24 mouse cellular contexts compared by ENCODE assay signal in the genomic region with DNA sequence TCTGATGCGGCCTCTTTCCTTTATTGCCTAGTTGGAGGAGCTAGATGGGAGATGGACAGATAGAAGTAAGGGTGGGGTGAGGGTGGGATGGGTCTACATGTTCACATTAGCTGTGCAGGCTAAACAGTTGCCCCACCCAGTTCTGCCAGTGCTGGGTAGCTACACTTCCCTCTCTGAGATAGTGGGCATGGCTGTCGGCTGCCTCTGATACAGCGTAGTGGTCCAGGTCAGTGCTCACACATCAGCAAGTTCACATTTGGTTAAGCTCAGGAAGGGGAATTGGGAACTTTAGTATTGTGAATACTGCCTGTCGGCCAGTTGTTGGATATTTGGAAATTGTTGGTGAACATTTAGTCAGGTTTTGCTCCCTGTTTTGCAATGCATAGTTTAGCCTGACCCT. TPM values are rescaled to one million over a fixed set of nuclear protein-coding genes. Genes with fewer than 3 reads are reported as not detected.
DNase-seq lines count a peak whose midpoint lies in the region; ATAC-seq lines count a peak whose summit lies in the region.
"Had no signal": no experiment of that assay in that cellular context is flagged by ENCODE, and none has a peak within 500 bp of the region (broad histone marks: within the 10 kb centered on the region; RNA-seq: fewer than 3 reads in every experiment).

No protein-coding gene starts in this region.

- H3K27ac ChIP-seq in liver, embryonic 13.5 days, result 0 out of 2 replicates have a peak overlapping the region, but pooled peaks have one; percentile 39
- no peak overlapping the region for H3K27ac ChIP-seq in forebrain, embryonic 15.5 days (replicated peaks)
- H3K27ac ChIP-seq: embryonic facial prominence, embryonic 15.5 days; forebrain, embryonic 12.5 days; hindbrain, embryonic 15.5 days; limb, embryonic 15.5 days; midbrain, embryonic 10.5 days; stomach, embryonic 15.5 days had no signal

- H3K36me3 ChIP-seq in liver, embryonic 13.5 days, result no peaks in the 10 kb centered on the region
- H3K36me3 ChIP-seq in forebrain, embryonic 15.5 days, result no peaks in the 10 kb centered on the region
- H3K36me3 ChIP-seq: embryonic facial prominence, embryonic 15.5 days; forebrain, embryonic 12.5 days; hindbrain, embryonic 15.5 days; limb, embryonic 15.5 days; midbrain, embryonic 10.5 days; stomach, embryonic 15.5 days had no signal

- peaks cover 26% of the 10 kb centered on the region for H3K4me1 ChIP-seq in liver, embryonic 13.5 days (replicated peaks)
- H3K4me1 ChIP-seq in forebrain, embryonic 15.5 days, result no peaks in the 10 kb centered on the region
- H3K4me1 ChIP-seq: embryonic facial prominence, embryonic 15.5 days; stomach, embryonic 15.5 days had no signal

- H3K4me2 ChIP-seq in liver, embryonic 13.5 days, result no peak overlapping the region
- H3K4me2 ChIP-seq in forebrain, embryonic 15.5 days (replicated peaks), result no peak overlapping the region
- H3K4me2 ChIP-seq: embryonic facial prominence, embryonic 15.5 days; forebrain, embryonic 12.5 days; heart, embryonic 11.5 days; hindbrain, embryonic 15.5 days; limb, embryonic 15.5 days; stomach, embryonic 15.5 days had no signal

- peak; percentile 89 for DNase-seq in heart, adult 11 months
- no peak for DNase-seq in heart, adult 9 months (ENCODE audit: low spot score in 2 of 2)
- DNase-seq in liver, embryonic 13.5 days, result peak; percentile 20
- DNase-seq in left cerebral cortex, adult 11 months (ENCODE audit: low spot score), result no peak
- DNase-seq in urinary bladder, postnatal 25 days (ENCODE audit: low spot score), result no peak
- DNase-seq: cerebellum, postnatal 10 days; gastrocnemius, postnatal 36 days; heart, postnatal 14 days; layer of hippocampus, postnatal 36 days; lung, postnatal 10 days; retina, postnatal 1 day; thymus, adult 18-20 months; thymus, postnatal 4 days had no signal

- H3K9ac ChIP-seq in liver, embryonic 13.5 days, result no peak overlapping the region
- no peak overlapping the region for H3K9ac ChIP-seq in forebrain, embryonic 15.5 days (replicated peaks)
- H3K9ac ChIP-seq: embryonic facial prominence, embryonic 15.5 days; forebrain, embryonic 12.5 days; hindbrain, embryonic 15.5 days; limb, embryonic 15.5 days; stomach, embryonic 15.5 days had no signal

- H3K4me3 ChIP-seq in liver, embryonic 13.5 days (replicated peaks), result no peak overlapping the region
- no peak overlapping the region for H3K4me3 ChIP-seq in forebrain, embryonic 15.5 days
- H3K4me3 ChIP-seq: embryonic facial prominence, embryonic 15.5 days; forebrain, embryonic 12.5 days; hindbrain, embryonic 15.5 days; limb, embryonic 15.5 days; midbrain, embryonic 10.5 days; stomach, embryonic 15.5 days had no signal

- ATAC-seq in erythroblast, adult 5-6 weeks (replicated peaks; ENCODE audit: low FRiP score, poor library complexity, severe bottlenecking), result peak; percentile 68
- ATAC-seq in liver, embryonic 13.5 days (ENCODE audit: low read depth), result peak; percentile 94
- peak; percentile 93 for ATAC-seq in megakaryocyte progenitor cell, adult 5-6 weeks (replicated peaks; ENCODE audit: poor library complexity)
- ATAC-seq in forebrain, embryonic 15.5 days (replicated peaks), result no peak
- ATAC-seq: intestine, embryonic 16.5 days had no signal

- H3K9me3 ChIP-seq in liver, embryonic 13.5 days (replicated peaks), result no peaks in the 10 kb centered on the region
- H3K9me3 ChIP-seq in forebrain, embryonic 15.5 days, result no peaks in the 10 kb centered on the region
- H3K9me3 ChIP-seq: embryonic facial prominence, embryonic 15.5 days; forebrain, embryonic 12.5 days; hindbrain, embryonic 15.5 days; limb, embryonic 15.5 days; midbrain, embryonic 10.5 days; stomach, embryonic 15.5 days had no signal

- 42% methylated on average over 4 of the region's 4 CpGs for WGBS in liver, embryonic 13.5 days (ENCODE audit: insufficient replicate concordance)
- 86% methylated on average over 4 of the region's 4 CpGs for whole genome bisulfite sequencing in forebrain, embryonic 15.5 days

- no peaks in the 10 kb centered on the region for H3K27me3 ChIP-seq in liver, embryonic 13.5 days
- no peaks in the 10 kb centered on the region for H3K27me3 ChIP-seq in forebrain, embryonic 15.5 days
- H3K27me3 ChIP-seq: embryonic facial prominence, embryonic 15.5 days; forebrain, embryonic 12.5 days; hindbrain, embryonic 15.5 days; limb, embryonic 15.5 days; stomach, embryonic 15.5 days had no signal

RNA-seq across cellular contexts. Expression of a gene that starts 13.8 kb away (rescaled TPM):
- total RNA-seq in erythroblast, adult 5-6 weeks (2015; ENCODE audit: low replicate concordance), result 7.7 and 9.4 TPM in 2 replicates
- total RNA-seq in erythroblast, adult 5-6 weeks (2017; ENCODE audit: low replicate concordance), result 7.1 and 8.5 TPM in 2 replicates
- 4.5 and 5.9 TPM in 2 replicates for polyA plus RNA-seq in liver, embryonic 13.5 days (2015; fragmentation: Nextera tagmentation; extraction: Ambion mirVana)
- total RNA-seq in megakaryocyte progenitor cell, adult 5-6 weeks (2015), result 27.3 and 31.5 TPM in 2 replicates
- 18.9 and 22.4 TPM in 2 replicates for total RNA-seq in megakaryocyte progenitor cell, adult 5-6 weeks (2017)
- 43.4 and 46.0 TPM in 2 replicates for polyA plus RNA-seq in forebrain, embryonic 15.5 days (2015; fragmentation: Nextera tagmentation; extraction: Ambion mirVana)

Comparison
In these comparisons a context has a peak if more than half of its experiments do, and no peak if none do; other contexts are left out.
1. DNase-seq: peak in heart, adult 11 months (single experiment) and liver, embryonic 13.5 days (single experiment); none in heart, adult 9 months (0 of 2), left cerebral cortex, adult 11 months (single experiment) and urinary bladder, postnatal 25 days (single experiment).